Mouse (Mus musculus): ENCODE measurements at regions not wholly inside any gene's neighbourhood (a gene's known extent, or its start where the extent isn't known, plus 50 kb on each side); places are given as distances from the start of the nearest gene placed in this dataset.

DNA sequence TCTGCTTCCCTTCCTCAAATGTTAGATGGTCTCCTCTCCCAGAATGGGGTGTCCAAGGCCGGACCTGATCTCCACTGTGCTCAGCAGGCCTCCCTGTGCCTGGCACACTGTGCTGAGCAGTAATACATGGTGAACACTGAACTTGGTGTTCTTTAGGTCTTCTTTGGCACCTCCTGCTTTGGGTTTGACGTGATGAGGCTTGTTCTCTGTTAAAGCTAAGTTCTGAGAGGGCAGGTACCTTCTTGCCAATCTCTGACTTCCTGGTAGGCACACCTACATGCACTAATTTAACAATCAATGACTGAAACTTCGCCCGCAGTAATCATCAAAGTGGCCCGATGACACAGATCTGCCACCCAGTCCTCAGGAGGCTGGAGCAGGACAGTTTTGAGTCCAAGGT, 238.5 kb downstream of the Sp3 start:
- ATAC-seq (ENCODE audit: extremely low read depth, insufficient number of reproducible peaks, low FRiP score, poor library complexity, severe bottlenecking), result no peak

DNA sequence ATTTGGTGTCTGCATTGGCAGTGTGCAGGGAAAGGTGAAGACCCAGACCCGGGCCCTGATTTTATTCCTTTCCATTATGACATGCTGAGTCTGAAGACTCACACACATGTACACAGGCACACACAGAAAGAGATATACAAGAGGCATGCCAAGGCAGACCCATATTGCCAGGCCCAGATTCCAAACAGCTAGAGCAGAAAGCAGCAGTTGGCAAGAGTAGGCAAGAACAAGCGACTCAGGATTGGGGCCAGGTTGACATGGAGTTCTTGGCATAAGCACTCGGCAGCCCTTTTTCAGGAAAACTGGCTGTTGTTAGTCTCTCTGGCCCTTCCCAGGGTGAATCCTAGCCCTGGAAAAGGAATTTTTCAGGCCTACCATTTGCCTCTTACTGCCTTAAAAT, 236.6 kb downstream of the Sp3 start:
- no peak for ATAC-seq (ENCODE audit: extremely low read depth, insufficient number of reproducible peaks, low FRiP score, poor library complexity, severe bottlenecking)

DNA sequence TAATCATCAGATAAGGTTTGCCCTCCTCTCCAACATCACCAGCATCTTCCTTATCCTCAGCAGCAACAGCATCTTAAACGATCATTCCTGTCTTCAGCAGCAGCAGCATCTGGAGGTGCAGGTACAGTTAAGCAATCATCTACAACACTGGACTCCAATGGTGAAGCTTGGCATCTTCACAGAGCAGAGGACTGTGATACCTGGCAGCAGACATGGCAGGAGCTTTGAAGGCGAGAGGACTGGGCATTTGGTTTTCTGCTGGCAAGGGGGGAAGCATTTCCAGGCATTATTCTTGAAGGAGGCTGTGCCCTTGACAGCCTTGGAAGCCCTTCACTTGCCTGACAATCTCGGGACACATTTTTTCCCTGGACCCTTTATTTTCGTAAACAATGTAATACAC, 235.3 kb downstream of the Sp3 start:
- ATAC-seq (ENCODE audit: extremely low read depth, insufficient number of reproducible peaks, low FRiP score, poor library complexity, severe bottlenecking), result no peak

DNA sequence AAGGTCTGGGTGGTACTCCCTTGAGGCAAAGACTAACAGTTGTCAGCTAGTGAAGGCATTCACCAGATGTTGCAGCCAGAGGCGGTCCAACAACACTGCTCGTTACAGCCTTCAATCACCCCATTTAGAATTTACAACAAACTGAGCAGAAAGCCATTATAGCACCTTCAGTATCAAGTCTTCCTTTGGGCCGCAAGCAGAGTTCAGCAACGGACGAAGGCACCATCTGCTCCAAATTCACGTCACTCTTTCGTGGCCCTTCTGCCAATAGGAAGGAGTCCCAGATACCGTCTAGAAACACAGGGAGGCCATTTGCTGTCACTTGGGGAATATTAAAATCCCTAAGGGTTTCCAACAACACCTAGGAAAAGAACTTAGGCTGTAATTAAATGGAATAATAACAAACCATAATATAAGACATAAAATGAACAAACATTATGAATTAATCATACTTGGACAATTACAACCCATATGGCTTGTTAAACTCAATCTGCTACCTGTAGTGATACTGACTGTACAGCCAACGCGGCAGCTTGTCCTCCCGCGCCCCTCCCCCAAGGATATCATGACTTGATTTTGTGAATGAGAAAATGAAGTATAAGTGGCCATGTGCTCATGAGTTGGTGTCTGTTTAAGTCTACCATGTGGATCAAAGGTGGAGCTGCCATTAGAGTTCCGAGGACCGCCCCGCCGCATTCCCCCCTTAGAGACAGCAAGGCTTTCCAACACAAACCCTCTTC, 233.6 kb downstream of the Sp3 start:
- no peak for ATAC-seq (ENCODE audit: extremely low read depth, insufficient number of reproducible peaks, low FRiP score, poor library complexity, severe bottlenecking)

DNA sequence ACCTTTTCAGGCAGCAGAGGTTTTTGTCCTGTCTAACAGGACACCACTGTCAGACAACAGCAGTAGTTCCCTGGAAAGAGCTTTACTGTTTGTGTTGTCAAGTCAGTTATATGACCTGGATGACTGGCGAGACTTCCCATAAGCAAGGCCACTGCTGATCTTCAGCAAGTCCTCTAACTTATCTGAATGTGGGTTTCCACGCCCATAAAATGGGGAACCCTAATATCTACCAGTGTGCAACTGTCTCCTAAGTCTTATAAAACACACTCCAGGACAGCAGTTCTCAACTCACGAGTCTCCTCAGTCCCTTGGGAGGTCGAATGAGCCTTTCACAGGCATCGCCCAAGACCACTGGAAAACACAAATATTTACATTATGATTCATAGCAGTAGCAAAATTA, 232.9 kb downstream of the Sp3 start:
- ATAC-seq (ENCODE audit: extremely low read depth, insufficient number of reproducible peaks, low FRiP score, poor library complexity, severe bottlenecking), result no peak

DNA sequence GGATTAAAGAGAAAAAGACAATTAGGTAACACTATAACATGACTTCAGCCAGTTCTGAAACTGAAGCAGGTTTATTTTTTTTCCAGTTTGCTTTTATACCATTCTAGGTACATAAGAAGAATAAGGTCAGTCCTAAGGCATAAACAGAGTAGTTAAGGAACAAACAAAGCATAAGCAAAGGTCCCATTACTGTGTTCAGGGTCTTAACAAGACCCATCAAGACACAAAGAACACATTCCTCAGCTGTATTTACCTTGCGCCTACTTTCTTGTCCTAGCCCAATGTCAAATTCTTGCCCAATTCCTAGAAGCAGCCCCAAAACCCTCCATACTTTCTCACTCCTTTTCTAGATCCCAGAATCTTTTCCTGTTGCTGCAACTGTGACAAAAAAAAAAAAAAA, 230.8 kb downstream of the Sp3 start:
- ATAC-seq (ENCODE audit: extremely low read depth, insufficient number of reproducible peaks, low FRiP score, poor library complexity, severe bottlenecking), result no peak

DNA sequence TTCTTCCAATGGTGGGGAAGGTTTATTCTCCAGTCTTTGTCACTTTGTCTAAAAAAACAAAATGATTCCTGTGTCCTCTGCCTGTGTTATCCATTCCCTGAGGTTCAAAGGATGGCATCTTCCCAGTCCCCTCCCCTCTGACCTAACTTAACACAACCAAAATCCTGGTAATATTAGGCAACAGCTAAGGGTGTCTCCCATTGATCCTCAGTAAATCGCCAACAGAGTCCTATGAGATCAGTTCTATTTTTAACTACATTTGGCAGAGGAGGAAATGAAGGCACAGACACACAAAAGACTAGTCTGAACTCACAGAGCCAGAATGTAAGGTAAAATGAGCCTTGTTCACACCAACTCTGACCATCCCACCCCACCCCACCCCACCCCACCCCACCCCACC, 228.8 kb downstream of the Sp3 start:
- no peak for ATAC-seq (ENCODE audit: extremely low read depth, insufficient number of reproducible peaks, low FRiP score, poor library complexity, severe bottlenecking)

DNA sequence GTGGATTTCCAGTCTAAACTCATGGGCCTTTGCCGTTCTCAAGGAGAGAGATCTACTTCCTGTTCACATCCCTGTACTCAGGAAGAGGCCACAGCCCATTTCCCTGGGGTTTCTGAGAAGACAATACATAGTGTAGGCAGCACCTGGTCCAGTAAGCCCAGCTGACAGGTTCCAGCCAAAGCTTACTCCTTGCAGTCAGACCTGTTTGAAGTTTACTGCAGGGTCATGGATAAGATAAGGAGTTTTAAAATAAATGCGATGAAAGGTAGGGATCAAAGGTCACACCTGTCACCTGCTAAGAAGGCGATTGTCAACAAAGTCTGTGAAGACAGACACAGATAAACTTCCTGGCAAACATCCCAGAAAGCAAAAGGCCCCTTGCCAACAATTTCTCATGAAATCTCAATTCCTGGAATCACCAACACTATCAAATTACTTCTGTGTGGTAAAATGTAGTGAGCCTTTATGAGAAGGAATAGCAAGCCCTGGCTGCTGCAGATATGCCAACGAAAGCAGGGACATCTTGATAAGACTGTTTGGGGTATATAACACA, 227.5 kb downstream of the Sp3 start:
- ATAC-seq (ENCODE audit: extremely low read depth, insufficient number of reproducible peaks, low FRiP score, poor library complexity, severe bottlenecking), result no peak

DNA sequence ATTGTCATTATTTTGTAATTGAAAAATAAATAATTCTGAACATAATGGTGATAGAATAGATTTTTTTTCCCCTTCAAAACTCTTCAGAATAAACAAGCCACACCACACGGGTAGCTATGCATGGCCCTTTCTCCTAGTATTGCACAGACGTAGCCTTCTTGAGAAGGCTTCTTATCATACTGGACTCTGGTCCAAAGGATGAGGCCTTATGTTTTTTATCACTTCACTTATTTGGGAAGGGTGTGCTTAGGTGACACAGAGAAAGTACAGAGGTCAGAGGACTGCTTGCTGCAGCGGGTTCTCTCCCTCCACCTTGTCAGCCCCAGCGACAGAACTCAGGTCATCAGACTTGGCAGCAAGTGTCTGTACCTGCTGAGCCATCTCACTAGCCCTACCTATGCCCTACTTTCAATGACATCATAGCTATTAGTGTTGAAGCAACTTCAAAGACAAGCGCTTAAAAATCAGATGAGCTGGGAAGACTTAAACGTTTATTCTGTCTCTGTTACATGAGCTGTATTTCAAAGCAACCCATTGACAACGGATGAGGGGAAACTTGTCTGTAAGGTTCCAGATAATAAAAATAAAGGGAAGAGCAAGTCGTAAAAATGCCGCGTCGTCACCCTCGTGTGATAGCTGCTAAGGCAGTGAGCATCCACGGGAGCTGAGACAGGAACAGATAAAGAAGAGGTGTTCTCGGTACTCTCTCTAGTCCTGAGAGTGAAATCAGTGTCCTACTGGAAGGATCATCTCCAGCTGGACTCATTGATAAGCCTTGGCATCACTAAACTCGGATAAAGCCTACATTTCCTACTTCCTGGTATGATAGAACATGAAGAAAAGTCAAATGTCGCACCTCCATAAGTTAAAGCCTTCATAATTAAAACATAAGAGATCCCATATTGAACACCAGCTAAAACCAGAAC, 226.2 kb downstream of the Sp3 start:
- no peak for ATAC-seq (ENCODE audit: extremely low read depth, insufficient number of reproducible peaks, low FRiP score, poor library complexity, severe bottlenecking)

DNA sequence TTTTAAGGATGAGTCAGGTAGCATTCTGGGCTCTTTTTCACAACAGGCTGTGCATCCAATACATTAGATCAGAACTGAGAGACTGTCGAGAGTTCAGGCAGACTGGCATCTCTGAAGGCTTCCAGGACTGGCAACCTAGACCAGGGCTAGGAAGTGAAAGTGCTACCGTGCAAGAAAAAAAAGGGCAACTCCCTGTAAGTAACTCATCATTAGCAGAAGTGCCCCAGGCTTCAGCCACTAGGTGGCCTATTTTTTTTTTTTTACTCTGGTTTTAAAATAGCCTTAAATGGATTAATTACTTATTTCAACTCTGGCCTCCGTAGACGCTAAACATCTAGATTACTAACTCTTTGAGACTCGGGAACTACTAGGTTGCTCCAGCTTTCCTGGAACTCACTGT, 216.8 kb downstream of the Sp3 start:
- no peak for ATAC-seq (ENCODE audit: extremely low read depth, insufficient number of reproducible peaks, low FRiP score, poor library complexity, severe bottlenecking)

DNA sequence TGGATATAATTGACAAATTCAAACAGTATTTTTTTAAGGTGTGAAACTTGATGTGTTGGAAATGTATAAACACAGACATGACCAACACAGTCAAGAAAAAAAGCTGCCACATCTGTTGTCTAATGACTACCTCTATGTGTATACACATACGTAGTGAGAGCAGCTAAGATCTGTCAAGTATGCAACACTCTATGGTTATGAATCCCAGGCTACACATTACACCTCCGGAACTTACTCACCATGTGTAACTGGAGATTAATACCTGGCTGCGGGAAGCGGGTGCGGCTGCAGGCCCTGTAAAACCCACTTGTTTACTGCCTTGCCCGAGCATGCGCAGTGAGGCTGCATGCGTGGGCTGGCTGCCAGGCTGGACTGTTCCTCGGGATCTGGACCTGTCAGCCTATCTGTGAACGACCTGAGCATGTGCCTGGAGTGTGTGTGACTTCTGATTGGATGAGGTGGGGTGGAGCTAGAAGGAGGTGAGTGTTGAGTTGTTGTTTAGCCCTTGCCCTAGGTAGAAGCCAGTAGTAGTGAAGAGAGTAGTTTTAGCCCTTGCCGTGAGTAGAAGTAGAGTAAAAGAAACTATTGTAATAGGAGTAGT, 211.1 kb downstream of the Sp3 start:
- ATAC-seq (ENCODE audit: extremely low read depth, insufficient number of reproducible peaks, low FRiP score, poor library complexity, severe bottlenecking), result no peak

DNA sequence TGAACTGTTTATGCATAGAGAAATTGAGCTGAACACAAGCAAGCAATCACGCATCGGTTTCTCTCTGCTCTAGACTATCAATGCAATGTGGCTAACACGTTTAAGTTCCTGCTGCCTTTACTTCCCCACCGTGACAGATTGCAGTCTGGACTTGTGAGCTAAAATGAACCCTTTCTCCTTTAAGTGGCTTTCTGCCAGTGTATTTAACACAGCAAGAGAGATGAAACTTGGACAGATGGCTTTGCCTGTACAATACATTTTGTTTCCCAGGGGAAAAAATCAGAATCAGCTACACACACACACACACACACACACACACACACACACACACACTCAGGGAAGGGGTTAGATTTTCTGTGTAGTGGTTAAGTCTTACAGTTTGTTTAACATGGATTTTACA, 206.8 kb downstream of the Sp3 start:
- ATAC-seq (ENCODE audit: extremely low read depth, insufficient number of reproducible peaks, low FRiP score, poor library complexity, severe bottlenecking), result no peak

DNA sequence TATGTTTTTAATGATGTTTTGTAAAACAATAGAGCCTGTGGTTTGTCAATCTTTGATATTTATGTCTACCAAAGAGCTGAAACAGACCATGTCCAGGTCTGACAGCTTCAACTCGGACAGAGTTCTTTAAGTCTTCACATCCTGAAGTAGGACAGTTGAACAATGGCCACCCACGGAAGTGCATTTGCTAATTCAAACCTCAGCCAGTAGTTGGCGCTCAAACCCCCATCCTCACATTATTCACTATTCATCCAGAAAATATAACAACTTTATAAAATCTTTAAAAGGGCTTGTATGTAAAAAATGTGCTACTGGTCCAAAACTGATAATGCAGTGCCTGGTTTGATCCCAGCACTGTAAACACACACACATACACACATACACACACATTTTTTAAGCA, 202.9 kb downstream of the Sp3 start:
- no peak for ATAC-seq (ENCODE audit: extremely low read depth, insufficient number of reproducible peaks, low FRiP score, poor library complexity, severe bottlenecking)

DNA sequence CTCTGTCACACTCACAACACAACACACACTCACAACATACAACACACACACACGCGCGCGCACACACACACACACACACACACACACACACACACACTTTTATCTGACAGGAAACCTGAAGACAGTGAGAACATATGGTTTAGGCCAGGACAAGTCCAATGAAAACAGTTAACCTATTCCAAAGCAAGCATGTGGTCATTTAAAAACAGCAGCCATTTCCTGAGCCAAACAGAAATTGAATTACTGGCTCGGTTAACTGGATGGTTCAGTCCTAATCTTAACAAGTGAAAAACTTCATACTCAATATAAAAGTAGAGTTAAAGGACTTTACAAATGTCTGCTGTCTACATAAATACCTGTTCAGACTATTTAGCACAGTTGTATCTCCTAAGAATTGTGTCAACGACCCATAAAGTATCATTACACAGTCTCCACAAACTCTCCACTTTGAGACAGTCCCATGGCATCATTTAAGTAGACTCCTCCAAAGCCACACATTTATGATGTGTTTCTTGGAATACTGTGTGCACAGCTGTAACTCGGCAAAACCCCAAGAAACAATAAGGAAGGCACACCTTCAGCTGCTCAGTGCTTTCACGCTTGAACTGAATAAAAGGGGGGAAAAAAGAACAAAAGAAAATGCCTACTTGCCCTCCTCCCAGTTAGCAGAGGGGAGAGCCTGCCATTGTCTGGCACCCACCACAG, 202.3 kb downstream of the Sp3 start:
- ATAC-seq (ENCODE audit: extremely low read depth, insufficient number of reproducible peaks, low FRiP score, poor library complexity, severe bottlenecking), result no peak

DNA sequence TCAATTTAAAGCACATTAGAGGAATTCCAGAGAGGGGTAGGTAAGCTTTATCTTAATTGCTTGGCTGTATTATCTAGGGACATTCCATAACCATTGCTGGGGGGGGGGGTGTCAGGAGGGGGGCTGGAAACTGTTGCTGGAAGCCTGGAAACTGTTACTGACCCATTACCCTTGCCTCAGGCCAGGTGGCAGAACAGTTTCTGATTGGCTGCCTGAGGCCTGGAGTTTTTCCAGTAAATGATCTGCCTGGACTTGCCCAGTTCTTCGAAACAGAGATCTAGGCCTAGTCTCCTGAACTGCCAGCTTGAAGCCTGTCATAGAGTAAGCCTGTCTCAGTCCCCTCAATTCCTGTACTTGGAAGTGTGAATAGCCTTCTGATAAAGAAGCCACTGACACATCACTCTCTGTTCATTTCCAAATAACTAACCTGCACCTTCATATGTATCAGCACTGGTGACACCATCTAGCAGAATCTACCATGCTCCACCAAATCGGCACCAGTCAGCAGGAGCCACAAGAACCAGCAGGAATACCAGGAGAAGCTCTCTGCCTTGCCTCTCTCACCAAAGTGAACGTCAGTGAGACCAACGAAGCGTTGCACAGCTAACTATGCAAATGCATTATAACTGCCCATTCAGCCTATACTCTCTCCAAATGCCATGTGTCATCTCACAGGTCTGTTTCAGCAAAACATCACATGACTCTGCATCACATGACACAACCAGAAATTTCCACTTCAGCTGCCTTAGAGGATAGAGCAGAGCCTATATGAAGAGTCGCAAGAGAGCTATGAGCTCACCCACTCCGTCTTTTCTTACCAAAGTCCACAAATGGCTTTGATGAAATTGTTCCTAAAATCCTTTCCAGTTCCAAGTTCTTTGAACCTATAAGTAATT, 200.7 kb downstream of the Sp3 start:
- ATAC-seq (ENCODE audit: extremely low read depth, insufficient number of reproducible peaks, low FRiP score, poor library complexity, severe bottlenecking), result no peak

DNA sequence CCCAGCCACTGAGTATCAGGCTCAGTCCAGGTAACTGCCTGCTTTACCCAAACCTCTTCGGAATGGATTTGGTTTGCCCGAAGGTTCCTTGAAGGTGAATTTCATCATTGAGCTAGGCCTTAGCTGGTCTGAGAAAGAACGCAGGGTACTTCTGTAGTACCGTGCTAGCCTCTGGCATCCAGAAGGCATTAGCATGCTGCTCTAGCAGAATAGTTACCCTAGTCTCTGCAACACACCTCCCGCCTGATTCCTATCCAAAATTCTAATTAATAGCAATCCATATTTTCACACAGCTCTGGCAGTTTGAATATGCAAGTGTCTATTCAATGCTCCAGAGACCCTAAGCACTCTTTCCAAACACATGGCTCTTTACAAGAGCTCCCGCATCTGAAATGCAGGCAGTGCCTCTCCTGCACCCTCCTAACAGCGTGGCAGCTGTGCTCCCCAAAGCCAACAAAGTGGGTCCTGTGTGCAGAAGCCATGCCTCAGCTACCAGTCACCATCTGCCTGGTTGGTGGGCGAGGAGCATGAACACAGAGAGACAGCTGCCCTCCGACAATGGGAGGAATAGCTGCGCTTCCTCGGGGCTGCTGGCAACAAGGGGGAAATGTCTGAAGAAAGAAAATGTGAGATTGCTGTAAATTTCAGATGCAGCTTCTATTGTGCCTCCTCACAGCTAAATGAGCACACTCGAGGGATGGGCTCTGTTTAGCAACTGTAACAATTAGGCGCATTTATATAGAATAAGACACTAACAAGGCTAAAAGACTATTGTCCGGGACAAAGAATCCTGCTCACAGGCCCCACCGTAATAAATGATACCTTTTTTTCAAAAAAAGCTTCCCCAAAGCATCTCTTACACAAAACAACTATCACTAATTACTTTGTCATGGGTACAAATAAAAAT, 198.6 kb downstream of the Sp3 start:
- ATAC-seq (ENCODE audit: extremely low read depth, insufficient number of reproducible peaks, low FRiP score, poor library complexity, severe bottlenecking), result no peak

DNA sequence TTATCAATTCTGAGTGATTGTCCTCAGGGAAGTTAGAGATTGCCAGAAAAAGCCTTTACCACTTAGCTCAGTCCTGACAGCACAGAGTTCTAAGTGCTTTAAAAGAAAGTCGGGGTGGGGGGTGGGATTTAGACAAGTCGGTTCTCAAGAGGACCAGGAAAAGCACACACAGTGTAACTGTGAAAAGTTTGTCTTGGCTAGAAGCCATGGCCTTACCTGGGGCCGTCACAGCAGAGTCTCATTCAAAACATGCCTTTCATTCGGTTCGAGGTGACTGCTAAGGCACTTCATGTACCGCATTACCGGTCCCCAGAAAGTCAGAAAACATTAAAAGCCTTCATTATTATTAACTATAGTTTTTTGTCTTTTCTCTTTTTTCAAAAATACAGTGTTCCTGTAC, 197.9 kb downstream of the Sp3 start:
- no peak for ATAC-seq (ENCODE audit: extremely low read depth, insufficient number of reproducible peaks, low FRiP score, poor library complexity, severe bottlenecking)
